14 mouse cellular contexts compared by ENCODE assay signal in the genomic region with DNA sequence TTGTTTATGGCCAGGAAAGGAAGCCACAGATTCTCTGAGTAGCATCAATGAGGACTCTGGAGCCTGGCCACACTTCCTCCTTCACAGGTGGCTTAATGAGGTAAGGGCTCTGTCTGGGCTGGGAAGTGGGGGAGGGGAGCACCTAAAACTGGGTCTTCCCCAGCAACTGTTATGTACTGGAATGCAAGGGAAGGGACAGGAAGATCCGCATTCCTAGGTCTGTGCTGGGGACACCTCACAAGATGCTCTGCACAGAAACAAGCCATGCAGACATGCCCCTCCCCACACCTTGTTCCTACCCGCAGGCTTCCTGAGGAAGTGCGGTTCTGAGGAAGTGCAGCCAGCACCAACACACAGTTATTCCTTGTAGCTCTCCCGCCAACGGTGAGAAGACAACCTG. TPM values are rescaled to one million over a fixed set of nuclear protein-coding genes. Genes with fewer than 3 reads are reported as not detected.
A peak's percentile ranks its signal among the peaks of the same experiment; 100 is the strongest.
DNase-seq lines count a peak whose midpoint lies in the region; ATAC-seq and TF ChIP-seq lines count a peak whose summit lies in the region.
"Had no signal": no experiment of that assay in that cellular context is flagged by ENCODE, and none has a peak within 500 bp of the region (broad histone marks: within the 10 kb centered on the region; RNA-seq: fewer than 3 reads in every experiment).

No protein-coding gene starts in this region.

- H3K36me3 ChIP-seq in hindbrain, embryonic 10.5 days = 0 out of 2 replicates have a peak, but pooled peaks cover 2% of the 10 kb centered on the region
- H3K36me3 ChIP-seq in hindbrain, embryonic 12.5 days = no peaks in the 10 kb centered on the region
- H3K36me3 ChIP-seq in testis, adult 2 months (ENCODE audit: control insufficient read depth, insufficient read depth, low read length) = no peaks in the 10 kb centered on the region
- H3K36me3 ChIP-seq: forebrain, embryonic 15.5 days; neural tube, embryonic 12.5 days had no signal

- H3K9me3 ChIP-seq in hindbrain, embryonic 10.5 days = no peaks in the 10 kb centered on the region
- H3K9me3 ChIP-seq in hindbrain, embryonic 12.5 days (replicated peaks) = no peaks in the 10 kb centered on the region
- H3K9me3 ChIP-seq: forebrain, embryonic 15.5 days; neural tube, embryonic 12.5 days had no signal

- WGBS in hindbrain, embryonic 10.5 days = 31% methylated on average over 5 of the region's 5 CpGs
- 38% methylated on average over 5 of the region's 5 CpGs for WGBS in hindbrain, embryonic 12.5 days

- no peak for ATAC-seq in hindbrain, embryonic 12.5 days (ENCODE audit: low FRiP score)
- ATAC-seq in inflammation-experienced regulatory T-cells, adult 6 months = peak; percentile 35
- ATAC-seq: forebrain, embryonic 15.5 days; Patski had no signal

- DNase-seq in hindbrain, embryonic 10.5 days (ENCODE audit: low spot score) = no peak
- no peak for DNase-seq in testis, postnatal 14 days (ENCODE audit: low spot score)
- DNase-seq in right cerebral cortex, postnatal 36 days (ENCODE audit: low spot score in 2 of 2) = no peak
- DNase-seq in left cerebral cortex, adult 9 months (ENCODE audit: low spot score in 2 of 2) = no peak
- DNase-seq in right cerebral cortex, postnatal 25 days = no peak
- DNase-seq: cerebellum, adult 11 months; kidney, adult 2 months had no signal

- no peak for TF ChIP-seq CTCF in testis, adult 2 months (IDR thresholded peaks at IDR 0.05; ENCODE audit: control insufficient read depth, insufficient read depth, insufficient replicate concordance, low read depth, low read length)

- peaks cover 4% of the 10 kb centered on the region for H3K27me3 ChIP-seq in hindbrain, embryonic 10.5 days (ENCODE audit: insufficient read depth, poor library complexity, severe bottlenecking)
- H3K27me3 ChIP-seq in hindbrain, embryonic 12.5 days = 0 out of 2 replicates have a peak, but pooled peaks cover 4% of the 10 kb centered on the region
- no peaks in the 10 kb centered on the region for H3K27me3 ChIP-seq in testis, adult 2 months (ENCODE audit: control insufficient read depth, insufficient read depth, low read length)
- H3K27me3 ChIP-seq: forebrain, embryonic 15.5 days; neural tube, embryonic 12.5 days; Patski had no signal

- H3K27ac ChIP-seq in hindbrain, embryonic 10.5 days = peak overlapping the region; percentile 76
- H3K27ac ChIP-seq in hindbrain, embryonic 12.5 days = no peak overlapping the region
- H3K27ac ChIP-seq in testis, adult 2 months (ENCODE audit: control insufficient read depth, insufficient read depth, low read depth, low read length) = no peak overlapping the region
- H3K27ac ChIP-seq: forebrain, embryonic 15.5 days; neural tube, embryonic 12.5 days had no signal

- H3K4me3 ChIP-seq in hindbrain, embryonic 10.5 days = peak overlapping the region; percentile 7; the same call in 1 of the 2 replicates
- H3K4me3 ChIP-seq in hindbrain, embryonic 12.5 days = no peak overlapping the region
- H3K4me3 ChIP-seq in testis, adult 2 months (ENCODE audit: control insufficient read depth, low read depth, low read length) = peak overlapping the region; percentile 34
- H3K4me3 ChIP-seq: forebrain, embryonic 15.5 days; neural tube, embryonic 12.5 days had no signal

- peaks cover 88% of the 10 kb centered on the region for H3K4me1 ChIP-seq in hindbrain, embryonic 10.5 days (replicated peaks)
- H3K4me1 ChIP-seq in hindbrain, embryonic 12.5 days = peaks cover 58% of the 10 kb centered on the region
- H3K4me1 ChIP-seq in testis, adult 2 months (ENCODE audit: control insufficient read depth, insufficient read depth, low read length) = peaks cover 3% of the 10 kb centered on the region

- no peak for TF ChIP-seq POLR2A in testis, adult 2 months (IDR thresholded peaks at IDR 0.05; ENCODE audit: control insufficient read depth, low read depth, low read length)

- no peak overlapping the region for H3K9ac ChIP-seq in hindbrain, embryonic 12.5 days
- H3K9ac ChIP-seq: forebrain, embryonic 15.5 days; neural tube, embryonic 12.5 days had no signal

- no peak overlapping the region for H3K4me2 ChIP-seq in hindbrain, embryonic 12.5 days (replicated peaks)
- H3K4me2 ChIP-seq: forebrain, embryonic 15.5 days; liver, embryonic 11.5 days; neural tube, embryonic 12.5 days had no signal

RNA-seq across cellular contexts. Expression of gene Sipa1l2, which starts 46.4 kb away (rescaled TPM):
- polyA plus RNA-seq in hindbrain, embryonic 10.5 days (2016; fragmentation: Nextera tagmentation; extraction: Ambion mirVana) = 13.9 and 20.1 TPM in 2 replicates
- polyA plus RNA-seq in hindbrain, embryonic 12.5 days (2016; fragmentation: Nextera tagmentation; extraction: Ambion mirVana) = 36.4 and 37.5 TPM in 2 replicates
- polyA plus RNA-seq in testis, adult 2 months (2012; rRNA removed) = 19.6 and 21.2 TPM in 2 replicates
- 1 to 10 TPM in 2 of 3 experiments, under 1 TPM in 1; 0.39 to 2.2 (median 2.0) TPM for polyA plus RNA-seq in inflammation-experienced regulatory T-cells, adult 6 months (2017; shearing (Covaris generic))
